Mouse (Mus musculus): Measurements from ENCODE around the gene Gm20388.

GRCm38 (mm10) chr8:122460524-122461472, 2550.2 kb downstream of the Gm20388 start, which contains the start of gene Snai3:
- TF ChIP-seq CTCF (IDR thresholded peaks at IDR 0.05; ENCODE audit: borderline replicate concordance, extremely low read depth, insufficient read depth, insufficient read length), result no peak
- no peak for TF ChIP-seq POLR2A (IDR thresholded peaks at IDR 0.05; ENCODE audit: borderline replicate concordance, extremely low read depth, insufficient read depth, insufficient read length, poor library complexity, severe bottlenecking)

Data from brain, embryonic 14.5 days (tissue).